Mouse (Mus musculus): ENCODE data around the gene Msantd1. TPM values are rescaled to one million over a fixed set of nuclear protein-coding genes. Genes with fewer than 3 reads are reported as not detected.

The Msantd1 gene
- polyA plus RNA-seq, 1 experiment from 2014 or later, result 1.1 TPM

- H3K4me2 ChIP-seq (ENCODE audit: low read depth, low read length), result no peak overlapping the region
- H3K27ac ChIP-seq (ENCODE audit: low read length), result no peak overlapping the region
- no peak overlapping the region for H3K9ac ChIP-seq (ENCODE audit: low read length)
- peaks cover 29% of the 10 kb centered on the region for H3K4me1 ChIP-seq (replicated peaks; ENCODE audit: control insufficient read depth, insufficient read depth, low read length)
- no peaks in the 10 kb centered on the region for H3K36me3 ChIP-seq (ENCODE audit: control insufficient read depth, insufficient read depth, low read length)
- no peaks in the 10 kb centered on the region for H3K27me3 ChIP-seq (ENCODE audit: control insufficient read depth, insufficient read depth, low read depth, low read length)
- H3K9me3 ChIP-seq (ENCODE audit: control insufficient read depth, low read length), result no peaks in the 10 kb centered on the region
- no peak overlapping the region for H3K4me3 ChIP-seq (ENCODE audit: low read length)
- 65% methylated on average over 7 of the region's 7 CpGs for WGBS
- ATAC-seq (ENCODE audit: low read depth), result no peak
Observed at GRCm38 (mm10) chr5:34956151-34956550, 48.3 kb downstream of the Msantd1 start.

- peaks cover 24% of the 10 kb centered on the region for H3K4me1 ChIP-seq (replicated peaks; ENCODE audit: control insufficient read depth, insufficient read depth, low read length)
- ATAC-seq (ENCODE audit: low read depth), result peak; percentile 60
- H3K9me3 ChIP-seq (ENCODE audit: control insufficient read depth, low read length), result no peaks in the 10 kb centered on the region
- no peak overlapping the region for H3K4me2 ChIP-seq (ENCODE audit: low read depth, low read length)
- H3K9ac ChIP-seq (ENCODE audit: low read length), result no peak overlapping the region; the same call in 1 of the 2 replicates
- H3K4me3 ChIP-seq (ENCODE audit: low read length), result no peak overlapping the region
- H3K27me3 ChIP-seq (ENCODE audit: control insufficient read depth, insufficient read depth, low read depth, low read length), result no peaks in the 10 kb centered on the region
- WGBS, result 39% methylated on average over 2 of the region's 2 CpGs
- peak overlapping the region; percentile 18; the same call in 1 of the 2 replicates for H3K27ac ChIP-seq (ENCODE audit: low read length)
- H3K36me3 ChIP-seq (ENCODE audit: control insufficient read depth, insufficient read depth, low read length), result no peaks in the 10 kb centered on the region
Observed at GRCm38 (mm10) chr5:34957015-34957414, 49.2 kb downstream of the Msantd1 start.

GRCm38 (mm10) chr5:34960021-34960420 lies 52.2 kb downstream of the Msantd1 start:
- Histone ChIP-seq H3K9me3 (ENCODE audit: control insufficient read depth, low read length) (no peaks in the 10 kb centered on the region), H3K4me3 (ENCODE audit: low read length) (no peak overlapping the region), H3K4me2 (ENCODE audit: low read depth, low read length) (no peak overlapping the region), H3K36me3 (ENCODE audit: control insufficient read depth, insufficient read depth, low read length) (no peaks in the 10 kb centered on the region; the same call in 1 of the 2 replicates), H3K27me3 (ENCODE audit: control insufficient read depth, insufficient read depth, low read depth, low read length) (no peaks in the 10 kb centered on the region), H3K9ac (ENCODE audit: low read length) (no peak overlapping the region), H3K27ac (ENCODE audit: low read length) (no peak overlapping the region), H3K4me1 (replicated peaks; ENCODE audit: control insufficient read depth, insufficient read depth, low read length) (peaks cover 23% of the 10 kb centered on the region)
- no peak for ATAC-seq (ENCODE audit: low read depth)
- WGBS, result 44% methylated on average over 1 of the region's 1 CpGs

- peaks cover 25% of the 10 kb centered on the region for H3K36me3 ChIP-seq (ENCODE audit: control insufficient read depth, insufficient read depth, low read length)
- H3K4me1 ChIP-seq (replicated peaks; ENCODE audit: control insufficient read depth, insufficient read depth, low read length), result no peaks in the 10 kb centered on the region
- no peak overlapping the region for H3K4me3 ChIP-seq (ENCODE audit: low read length)
- H3K9me3 ChIP-seq (ENCODE audit: control insufficient read depth, low read length), result no peaks in the 10 kb centered on the region
- no peaks in the 10 kb centered on the region for H3K27me3 ChIP-seq (ENCODE audit: control insufficient read depth, insufficient read depth, low read depth, low read length)
- no peak for ATAC-seq (ENCODE audit: low read depth)
- H3K4me2 ChIP-seq (ENCODE audit: low read depth, low read length), result no peak overlapping the region
- H3K9ac ChIP-seq (ENCODE audit: low read length), result no peak overlapping the region
- no peak overlapping the region for H3K27ac ChIP-seq (ENCODE audit: low read length)
- 93% methylated on average over 12 of the region's 12 CpGs for WGBS
Observed at GRCm38 (mm10) chr5:34965531-34965930, 57.7 kb downstream of the Msantd1 start.

- Histone ChIP-seq H3K9ac (ENCODE audit: low read length) (no peak overlapping the region), H3K4me2 (ENCODE audit: low read depth, low read length) (no peak overlapping the region), H3K27me3 (ENCODE audit: control insufficient read depth, insufficient read depth, low read depth, low read length) (no peaks in the 10 kb centered on the region), H3K27ac (ENCODE audit: low read length) (peak overlapping the region; percentile 49), H3K4me3 (ENCODE audit: low read length) (no peak overlapping the region), H3K36me3 (ENCODE audit: control insufficient read depth, insufficient read depth, low read length) (peaks cover 30% of the 10 kb centered on the region), H3K9me3 (ENCODE audit: control insufficient read depth, low read length) (no peaks in the 10 kb centered on the region), H3K4me1 (replicated peaks; ENCODE audit: control insufficient read depth, insufficient read depth, low read length) (no peaks in the 10 kb centered on the region)
- ATAC-seq (ENCODE audit: low read depth), result peak; percentile 76
- WGBS, result 70% methylated on average over 5 of the region's 5 CpGs
Observed at GRCm38 (mm10) chr5:34968386-34968785, 60.6 kb downstream of the Msantd1 start.

GRCm38 (mm10) chr5:34972471-34972870 lies 64.7 kb downstream of the Msantd1 start:
- Histone ChIP-seq H3K27ac (ENCODE audit: low read length) (no peak overlapping the region), H3K4me3 (ENCODE audit: low read length) (no peak overlapping the region), H3K9ac (ENCODE audit: low read length) (no peak overlapping the region), H3K4me1 (replicated peaks; ENCODE audit: control insufficient read depth, insufficient read depth, low read length) (no peaks in the 10 kb centered on the region), H3K36me3 (ENCODE audit: control insufficient read depth, insufficient read depth, low read length) (peaks cover 14% of the 10 kb centered on the region), H3K27me3 (ENCODE audit: control insufficient read depth, insufficient read depth, low read depth, low read length) (no peaks in the 10 kb centered on the region), H3K9me3 (ENCODE audit: control insufficient read depth, low read length) (no peaks in the 10 kb centered on the region), H3K4me2 (ENCODE audit: low read depth, low read length) (no peak overlapping the region)
- ATAC-seq (ENCODE audit: low read depth), result no peak
- WGBS, result 72% methylated on average over 3 of the region's 3 CpGs

Other genes starting within 250 kb of the Msantd1 start
- gene Nop14, start 247.9 kb upstream of the Msantd1 start, polyA plus RNA-seq (2015; fragmentation: Nextera tagmentation; extraction: Ambion mirVana), result 17.0 and 21.5 TPM in 2 replicates
- 2.7 and 3.1 TPM in 2 replicates for gene Grk4, start 247.6 kb upstream of the Msantd1 start, polyA plus RNA-seq (2015; fragmentation: Nextera tagmentation; extraction: Ambion mirVana)
- 10.1 and 12.5 TPM in 2 replicates for gene Htt, start 146.3 kb upstream of the Msantd1 start, polyA plus RNA-seq (2015; fragmentation: Nextera tagmentation; extraction: Ambion mirVana)
- gene Rgs12, start 41.4 kb downstream of the Msantd1 start, polyA plus RNA-seq (2015; fragmentation: Nextera tagmentation; extraction: Ambion mirVana), result 34.3 and 34.7 TPM in 2 replicates
- 0.84 and 3.2 TPM in 2 replicates for gene Hgfac, start 133.5 kb downstream of the Msantd1 start, polyA plus RNA-seq (2015; fragmentation: Nextera tagmentation; extraction: Ambion mirVana)
- gene Dok7, start 148.8 kb downstream of the Msantd1 start, polyA plus RNA-seq (2015; fragmentation: Nextera tagmentation; extraction: Ambion mirVana), result 2.5 TPM in 2 replicates
- gene Lrpap1, start 197.8 kb downstream of the Msantd1 start, polyA plus RNA-seq (2015; fragmentation: Nextera tagmentation; extraction: Ambion mirVana), result 171 and 172 TPM in 2 replicates

Measured in lung, embryonic 16.5 days (tissue).